Mouse (Mus musculus) cortical plate, adult 2 months (tissue): ENCODE measurements at regions not wholly inside any gene's neighbourhood (a gene's known extent, or its start where the extent isn't known, plus 50 kb on each side); places are given as distances from the start of the nearest gene placed in this dataset.

Experiments used
- CTCF ChIP-seq: fragments of 200-500 bp; IDR thresholded peaks from 2 replicates; pipeline ENCODE4 v1.5.1; 2011; ENCODE audit warnings: mild to moderate bottlenecking, control low read depth, low read length; ENCODE audit not compliant: insufficient read depth; ENCODE audit errors: extremely low read depth
- POLR2A ChIP-seq: fragments of 200-500 bp; IDR thresholded peaks from 2 replicates; pipeline ENCODE4 v1.6.1; 2011; ENCODE audit warnings: mild to moderate bottlenecking, low read length, control low read depth; ENCODE audit not compliant: insufficient read depth; ENCODE audit errors: extremely low read depth

DNA sequence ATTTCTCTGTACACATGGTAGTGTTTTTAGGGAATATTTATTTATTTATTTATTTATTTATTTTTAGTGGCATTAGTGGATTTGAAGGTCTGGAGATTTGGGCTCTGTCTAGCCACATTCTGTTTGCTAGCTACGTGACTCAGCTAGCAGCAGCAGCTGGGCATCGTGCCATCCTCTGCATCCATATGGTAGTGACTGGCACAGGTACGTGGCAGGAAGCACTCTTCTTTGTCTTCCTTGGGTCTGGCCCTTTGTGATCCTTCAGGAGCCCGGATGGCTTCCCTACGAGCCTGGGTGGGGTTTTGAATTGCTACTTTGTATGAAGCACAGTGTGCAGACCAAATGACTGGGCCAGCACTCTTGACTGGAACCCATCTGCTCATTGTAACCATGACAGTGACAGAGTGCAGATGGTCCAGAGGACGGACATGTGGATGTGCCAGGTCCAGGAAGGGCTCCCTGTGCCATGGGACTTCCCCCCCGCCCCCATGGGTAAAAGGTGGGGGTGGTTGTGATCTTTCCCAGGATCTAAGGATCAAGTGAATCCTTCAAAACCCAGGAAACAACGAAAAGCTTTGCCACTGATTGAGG lies 66.2 kb upstream of the Igfbp7 start:
- no peak for TF ChIP-seq CTCF
- no peak for TF ChIP-seq POLR2A
